Mouse (Mus musculus): ENCODE measurements around the gene Sv2c. TPM values are rescaled to one million over a fixed set of nuclear protein-coding genes. Genes with fewer than 3 reads are reported as not detected.

Gene Sv2c
- polyA plus RNA-seq, 1 experiment: 0.04 TPM

- Histone ChIP-seq H3K27me3 (ENCODE audit: control insufficient read depth, insufficient read depth, insufficient read length) (peaks cover 7% of the 10 kb centered on the region), H3ac (ENCODE audit: control insufficient read depth, insufficient read length, low read depth) (no peak overlapping the region), H3K79me2 (ENCODE audit: control insufficient read depth, insufficient read depth) (no peaks in the 10 kb centered on the region), H3K4me3 (ENCODE audit: insufficient read depth, poor library complexity, severe bottlenecking) (no peak overlapping the region), H3K79me3 (ENCODE audit: low read depth) (no peaks in the 10 kb centered on the region), H3K36me3 (ENCODE audit: control insufficient read depth, insufficient read depth) (no peaks in the 10 kb centered on the region)
- no peak for TF ChIP-seq CEBPB (IDR thresholded peaks at IDR 0.05; ENCODE audit: low read depth)
- TF ChIP-seq USF1 (IDR thresholded peaks at IDR 0.05; ENCODE audit: low read depth): no peak
- TF ChIP-seq MAX (IDR thresholded peaks at IDR 0.05): no peak
Observed at GRCm38 (mm10) chr13:95912157-95913045, 220.0 kb downstream of the Sv2c start.

DNA sequence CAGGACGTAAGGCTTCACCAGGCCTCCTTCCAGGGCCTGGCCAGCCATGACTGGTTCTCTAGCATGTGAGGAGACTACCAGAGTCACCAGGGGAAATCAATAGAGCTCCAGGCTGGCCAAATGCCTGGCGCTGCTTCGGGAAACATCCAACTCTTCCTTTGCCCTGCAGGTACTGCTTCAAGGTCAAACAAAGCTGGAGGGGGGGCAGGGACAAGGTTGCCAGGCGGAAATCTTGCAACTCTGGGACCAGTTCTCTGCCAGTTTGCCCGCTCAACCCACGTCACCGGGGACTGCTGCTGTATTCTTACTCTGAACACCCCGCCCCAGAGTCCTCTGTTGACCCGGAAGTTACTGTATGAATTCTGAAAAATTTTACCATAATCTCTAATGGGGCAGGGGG, 222.1 kb downstream of the Sv2c start:
- no peak for TF ChIP-seq MAX (IDR thresholded peaks at IDR 0.05)
- no peak for TF ChIP-seq USF1 (IDR thresholded peaks at IDR 0.05; ENCODE audit: low read depth)
- no peak for TF ChIP-seq CEBPB (IDR thresholded peaks at IDR 0.05; ENCODE audit: low read depth)
- TF ChIP-seq MYOG (IDR thresholded peaks at IDR 0.05; ENCODE audit: control insufficient read depth, extremely low read depth, insufficient read length): no peak
- TF ChIP-seq CTCF (IDR thresholded peaks at IDR 0.05; ENCODE audit: control insufficient read depth, insufficient read depth, insufficient read length): no peak
- TF ChIP-seq FOSL1 (IDR thresholded peaks at IDR 0.05; ENCODE audit: insufficient read depth, low read length, poor library complexity, severe bottlenecking): no peak
- TF ChIP-seq MYOD1 (IDR thresholded peaks at IDR 0.05; ENCODE audit: control insufficient read depth, insufficient read length, low read depth): no peak
- Histone ChIP-seq H3K4me3 (ENCODE audit: insufficient read depth, poor library complexity, severe bottlenecking) (no peak overlapping the region), H3K79me3 (ENCODE audit: low read depth) (no peaks in the 10 kb centered on the region), H3K27me3 (ENCODE audit: control insufficient read depth, insufficient read depth, insufficient read length) (peaks cover 7% of the 10 kb centered on the region), H3K36me3 (ENCODE audit: control insufficient read depth, insufficient read depth) (no peaks in the 10 kb centered on the region), H3K79me2 (ENCODE audit: control insufficient read depth, insufficient read depth) (no peaks in the 10 kb centered on the region), H3ac (ENCODE audit: control insufficient read depth, insufficient read length, low read depth) (no peak overlapping the region)

DNA sequence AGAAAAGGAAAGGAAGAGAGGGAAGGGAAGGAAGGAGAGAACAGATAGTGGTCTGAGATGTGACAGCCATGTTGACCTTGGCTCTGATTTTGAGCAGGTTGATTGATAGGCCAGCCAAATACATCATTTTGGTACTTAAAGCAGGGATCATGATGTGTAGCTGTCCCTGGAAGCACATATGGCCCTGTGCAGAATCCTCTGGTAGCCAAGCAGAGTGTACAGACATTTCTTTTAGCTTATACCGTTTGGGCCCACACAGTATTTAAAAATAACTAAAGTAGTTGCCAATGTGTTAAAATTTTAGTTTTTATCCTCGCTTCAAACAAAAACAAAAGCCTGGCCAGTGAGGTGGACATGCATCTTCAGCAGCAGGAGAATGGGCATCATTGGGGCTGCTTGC, 223.1 kb downstream of the Sv2c start:
- no peak overlapping the region for H3K4me3 ChIP-seq (ENCODE audit: insufficient read depth, poor library complexity, severe bottlenecking)
- TF ChIP-seq MYOG (IDR thresholded peaks at IDR 0.05; ENCODE audit: control insufficient read depth, extremely low read depth, insufficient read length): no peak
- H3K36me3 ChIP-seq (ENCODE audit: control insufficient read depth, insufficient read depth): no peaks in the 10 kb centered on the region
- no peak overlapping the region for H3ac ChIP-seq (ENCODE audit: control insufficient read depth, insufficient read length, low read depth)
- H3K79me3 ChIP-seq (ENCODE audit: low read depth): no peaks in the 10 kb centered on the region
- peaks cover 7% of the 10 kb centered on the region for H3K27me3 ChIP-seq (ENCODE audit: control insufficient read depth, insufficient read depth, insufficient read length)
- H3K79me2 ChIP-seq (ENCODE audit: control insufficient read depth, insufficient read depth): no peaks in the 10 kb centered on the region

Other genes with a start within 250 kb of the Sv2c start
- 0.06 TPM for gene Iqgap2, start 240.7 kb downstream of the Sv2c start, polyA plus RNA-seq (2012; fragmentation: generic; extraction: Trizol)
- 8.6 TPM for gene Gm20075, start 51.2 kb downstream of the Sv2c start, polyA plus RNA-seq (2012; fragmentation: generic; extraction: Trizol)
- gene Gm17190, start 50.5 kb downstream of the Sv2c start, polyA plus RNA-seq (2012; fragmentation: generic; extraction: Trizol): not detected

All from C2C12 (cell line).